Mouse (Mus musculus) forelimb bud, embryonic 11.5 days (tissue): ENCODE measurements around the gene Trarg1.
A peak's percentile ranks its signal among the peaks of the same experiment; 100 is the strongest.
"Not testable (repeated sequence)": the region's sequence is repeated elsewhere in the genome, so short reads cannot be mapped to it uniquely, and the experiment has no call there.

Experiments
- DNase-seq: peaks from one replicate; pipeline ENCODE4 v3.0.0-alpha.2; 2012; ENCODE audit warnings: low read depth, low spot score

Gene Trarg1

GRCm38 (mm10) chr11:76679508-76679907 lies at the start of gene Trarg1:
Trarg1 (plus strand) TSS chr11:76679808.
- DNase-seq = not testable (repeated sequence)

GRCm38 (mm10) chr11:76630023-76630422 lies 49.6 kb upstream of the Trarg1 start:
- DNase-seq = no peak

GRCm38 (mm10) chr11:76630487-76630886 lies 49.1 kb upstream of the Trarg1 start:
- no peak for DNase-seq

GRCm38 (mm10) chr11:76639269-76639985 lies 40.2 kb upstream of the Trarg1 start:
- DNase-seq = no peak

GRCm38 (mm10) chr11:76640231-76640630 lies 39.4 kb upstream of the Trarg1 start:
- DNase-seq = no peak

- DNase-seq = no peak
These were observed 35.4 kb upstream of the Trarg1 start for GRCm38 (mm10) chr11:76644257-76644656.

- no peak for DNase-seq
These were observed 34.6 kb upstream of the Trarg1 start for GRCm38 (mm10) chr11:76645036-76645435.

GRCm38 (mm10) chr11:76645955-76646354 lies 33.7 kb upstream of the Trarg1 start:
- DNase-seq = peak; percentile 89

GRCm38 (mm10) chr11:76647062-76647461 lies 32.5 kb upstream of the Trarg1 start:
- DNase-seq = peak; percentile 62

GRCm38 (mm10) chr11:76647500-76647899 lies 32.1 kb upstream of the Trarg1 start:
- DNase-seq = peak; percentile 86

GRCm38 (mm10) chr11:76650862-76651560 lies 28.6 kb upstream of the Trarg1 start:
- no peak for DNase-seq

- no peak for DNase-seq
These were observed 26.7 kb upstream of the Trarg1 start for GRCm38 (mm10) chr11:76652838-76653334.

GRCm38 (mm10) chr11:76655106-76655505 lies 24.5 kb upstream of the Trarg1 start:
- peak; percentile 71 for DNase-seq

GRCm38 (mm10) chr11:76657450-76657970 lies 22.1 kb upstream of the Trarg1 start:
- no peak for DNase-seq

GRCm38 (mm10) chr11:76659138-76659930 lies 20.3 kb upstream of the Trarg1 start:
- DNase-seq = peak; percentile 68

GRCm38 (mm10) chr11:76661790-76662468 lies 17.7 kb upstream of the Trarg1 start:
- DNase-seq = no peak

- DNase-seq = no peak
These were observed 13.5 kb upstream of the Trarg1 start for GRCm38 (mm10) chr11:76666002-76666649.

GRCm38 (mm10) chr11:76667807-76668206 lies 11.8 kb upstream of the Trarg1 start:
- DNase-seq = no peak

GRCm38 (mm10) chr11:76671871-76672475 lies 7.6 kb upstream of the Trarg1 start, which contains the start of gene Bhlha9:
Bhlha9 (plus strand) TSS chr11:76672470.
- DNase-seq = no peak
